Mouse (Mus musculus) spleen, adult 2 months (tissue): ENCODE measurements around the gene Med27.

Experiments used
- CTCF ChIP-seq: fragments of 200-500 bp; IDR thresholded peaks from 2 replicates; pipeline ENCODE4 v1.5.1; 2011; ENCODE audit warnings: mild to moderate bottlenecking, inconsistent platforms; ENCODE audit not compliant: insufficient read depth, insufficient read length, insufficient replicate concordance; ENCODE audit errors: extremely low read depth
- POLR2A ChIP-seq: fragments of 200-500 bp; IDR thresholded peaks from 2 replicates; pipeline ENCODE4 v1.6.1; 2011; ENCODE audit warnings: low read depth, low read length, inconsistent platforms

GRCm38 (mm10) chr2:29320229-29320751, 26.3 kb upstream of the Med27 start:
- no peak for TF ChIP-seq POLR2A
- TF ChIP-seq CTCF, result no peak
